Mouse (Mus musculus): ENCODE measurements around the gene A730009L09Rik.
A peak's percentile ranks its signal among the peaks of the same experiment; 100 is the strongest.

The A730009L09Rik gene

DNA sequence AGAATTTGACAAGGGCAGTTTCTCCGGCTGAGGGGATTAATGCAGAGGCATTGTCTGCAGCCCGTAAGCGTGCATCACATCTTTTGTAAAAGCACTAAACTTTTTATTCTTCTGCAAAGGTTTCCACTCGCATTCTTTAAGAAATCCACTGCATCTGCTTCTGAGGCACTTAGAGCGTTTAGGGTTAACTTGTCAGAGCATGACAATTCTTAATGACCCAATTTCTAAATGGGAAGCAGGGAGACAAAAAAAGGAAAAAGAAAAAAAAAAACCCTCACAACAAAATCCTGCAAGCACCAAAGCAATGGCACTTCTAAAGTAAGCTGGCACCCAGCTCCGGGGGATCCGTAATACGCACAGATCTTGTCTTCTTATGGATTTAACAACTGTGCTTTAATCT, at the start of gene A730009L09Rik:
Gene A730009L09Rik, plus strand, starts transcription at position 301 of the 400 bp plus-strand sequence.
- no peak for DNase-seq (ENCODE audit: low spot score in 2 of 2)

DNA sequence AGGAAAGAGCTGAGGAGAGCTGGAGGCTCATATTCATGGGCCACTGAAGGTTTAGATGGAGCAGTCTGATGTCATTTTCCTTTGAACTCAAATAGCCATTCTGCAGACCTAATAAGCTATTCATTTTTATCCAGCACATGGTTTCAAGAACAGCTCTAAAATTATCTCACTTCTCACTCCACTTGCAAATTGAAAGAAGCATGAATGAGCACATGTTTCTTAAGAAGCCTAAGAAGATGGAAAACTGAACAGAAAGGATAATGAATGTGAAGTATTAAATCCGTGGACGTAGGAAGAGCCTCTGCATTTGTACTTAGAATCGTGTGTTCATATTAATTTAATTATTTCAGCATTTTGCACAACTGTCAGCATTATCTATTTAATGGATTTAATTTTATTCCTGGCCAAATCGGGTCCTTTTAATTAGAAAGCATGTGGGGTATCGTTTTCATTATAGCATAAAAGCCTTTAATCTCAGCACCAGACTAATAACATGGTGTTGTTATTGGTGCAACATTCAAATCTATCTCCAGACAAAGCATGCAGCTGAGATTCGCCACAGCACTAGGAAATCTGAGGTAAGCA, 49.2 kb upstream of the A730009L09Rik start:
- no peak for DNase-seq (ENCODE audit: low spot score in 2 of 2)

DNA sequence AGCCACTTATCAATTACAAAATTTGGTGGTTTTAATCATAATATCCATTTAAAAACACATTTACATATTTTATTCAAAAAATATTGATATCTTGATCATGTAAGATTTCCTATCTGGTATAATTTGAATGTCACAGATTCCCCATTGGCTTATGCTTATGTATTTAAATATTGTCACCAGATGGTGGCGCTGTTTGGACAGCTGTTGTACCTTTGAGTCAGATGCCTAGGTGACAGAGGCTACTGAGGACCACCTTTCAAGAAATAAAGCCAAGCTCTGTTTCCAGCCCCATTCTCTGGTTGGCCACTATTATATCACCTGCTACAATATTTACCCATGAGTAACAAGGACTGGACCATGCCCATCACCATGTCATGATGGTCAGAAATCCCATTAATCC, 46.0 kb upstream of the A730009L09Rik start:
- no peak for DNase-seq (ENCODE audit: low spot score in 2 of 2)

DNA sequence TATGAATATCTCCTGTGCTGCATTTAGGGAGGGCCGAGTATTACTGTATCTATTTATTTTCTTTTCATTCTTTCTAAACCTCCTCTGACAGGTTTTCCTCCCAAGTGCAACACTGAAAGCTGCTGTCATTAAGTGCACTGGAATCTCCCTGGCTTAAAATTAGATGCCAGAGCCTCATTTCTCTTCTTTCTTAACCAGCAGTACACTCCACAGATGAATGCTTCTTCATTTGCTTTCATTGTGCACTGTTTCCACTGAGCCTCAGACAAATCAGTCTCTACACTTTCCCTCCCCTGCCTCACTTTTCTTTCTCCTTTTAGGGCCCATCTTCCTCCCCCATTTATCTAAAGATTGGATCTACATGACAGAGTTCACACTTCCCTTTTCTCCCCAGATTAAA, 44.9 kb upstream of the A730009L09Rik start:
- no peak for DNase-seq (ENCODE audit: low spot score in 2 of 2)

DNA sequence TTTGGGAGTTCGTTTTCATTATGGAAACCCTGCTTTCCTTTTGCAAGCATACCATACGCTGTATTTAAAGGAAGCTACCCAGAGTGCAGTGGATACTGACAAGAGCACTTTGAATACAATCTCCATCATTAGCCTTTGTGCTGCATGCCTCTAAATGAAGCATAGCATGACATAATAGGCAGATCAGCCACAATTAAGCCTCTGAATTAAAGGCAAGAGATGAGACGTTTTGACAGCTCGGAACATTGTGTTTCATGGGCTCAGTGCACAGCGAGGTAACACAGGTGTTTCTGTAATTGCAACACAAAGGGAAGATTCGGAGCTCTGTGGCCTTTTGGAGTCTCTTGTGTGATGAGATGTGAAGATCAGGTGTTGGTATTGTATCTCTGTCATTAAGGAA, 41.5 kb upstream of the A730009L09Rik start:
- no peak for DNase-seq (ENCODE audit: low spot score in 2 of 2)

DNA sequence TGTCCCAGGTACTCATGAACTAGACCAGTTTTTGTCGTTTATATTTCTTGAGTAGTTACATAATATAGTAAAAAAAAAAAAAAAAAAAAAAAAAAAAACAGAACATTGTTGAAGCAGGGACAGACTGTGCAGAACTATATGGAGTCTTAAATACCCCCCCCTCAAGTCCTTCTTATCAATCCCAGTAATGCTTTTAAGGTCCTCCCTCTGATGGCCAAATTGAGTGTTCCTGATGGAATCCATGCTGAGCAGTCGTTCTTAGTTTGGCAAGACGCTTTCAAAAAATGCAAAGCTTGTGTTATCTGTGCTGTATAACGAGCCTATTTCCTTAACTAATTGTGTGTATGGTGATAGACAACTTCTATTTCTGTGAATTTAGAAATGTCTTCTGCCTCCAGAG, 40.2 kb upstream of the A730009L09Rik start:
- no peak for DNase-seq (ENCODE audit: low spot score in 2 of 2)

DNA sequence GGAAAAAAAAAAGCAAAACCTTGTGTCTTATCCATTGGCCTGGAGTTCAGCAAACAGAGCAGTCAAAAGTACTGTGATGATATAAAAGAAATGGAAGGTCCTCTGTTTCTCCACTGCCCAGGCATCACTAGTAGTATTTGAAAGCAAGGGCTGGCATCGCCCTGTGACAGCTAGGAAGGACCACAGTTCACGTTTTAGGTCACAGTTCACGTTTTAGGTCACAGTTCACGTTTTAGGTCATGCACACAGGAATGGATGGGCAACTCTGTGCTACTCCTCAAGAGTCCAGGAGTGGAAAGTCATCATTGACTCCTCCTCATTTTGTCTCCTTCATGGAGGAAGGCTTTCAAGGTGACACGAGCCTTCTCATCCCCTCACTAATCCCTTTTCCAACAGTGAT, 38.0 kb upstream of the A730009L09Rik start:
- no peak for DNase-seq (ENCODE audit: low spot score in 2 of 2)

DNA sequence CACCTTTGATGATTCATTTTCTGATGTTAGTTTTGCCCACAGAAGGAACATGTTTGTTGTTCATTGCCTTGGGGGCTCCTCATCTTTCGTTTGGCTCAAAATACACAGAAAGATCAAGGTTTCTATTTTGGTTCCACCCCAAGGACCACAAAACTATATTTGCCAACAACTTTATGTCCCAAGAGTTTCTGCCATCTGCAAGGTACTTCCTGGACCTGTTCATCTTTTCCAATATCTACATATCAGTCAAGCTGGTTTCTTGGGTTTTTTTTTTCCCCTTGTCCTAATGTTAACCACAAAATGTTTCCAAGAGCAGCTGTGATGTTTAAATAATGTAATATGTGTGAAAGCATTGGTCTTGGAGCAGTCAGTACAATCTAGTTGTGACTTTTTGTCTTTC, 37.4 kb upstream of the A730009L09Rik start:
- DNase-seq (ENCODE audit: low spot score in 2 of 2), result no peak

DNA sequence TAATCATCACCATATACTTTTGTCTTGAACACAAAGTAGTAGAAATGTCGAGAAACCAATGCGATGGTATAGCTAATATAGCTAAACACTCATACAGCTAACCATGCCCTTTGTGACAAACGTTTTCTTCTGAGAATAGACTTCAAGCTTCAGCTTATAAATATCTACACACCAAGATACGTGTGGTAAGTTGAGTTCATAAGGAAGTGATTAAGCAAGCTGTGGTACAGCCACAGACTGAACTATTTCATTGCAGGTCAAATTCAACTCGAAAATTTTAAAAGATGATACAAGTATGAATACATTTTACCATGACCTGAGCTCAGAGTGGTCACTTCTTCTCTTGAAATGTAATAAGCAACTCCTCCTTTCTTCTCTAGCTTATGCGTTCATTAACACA, 37.0 kb upstream of the A730009L09Rik start:
- no peak for DNase-seq (ENCODE audit: low spot score in 2 of 2)

DNA sequence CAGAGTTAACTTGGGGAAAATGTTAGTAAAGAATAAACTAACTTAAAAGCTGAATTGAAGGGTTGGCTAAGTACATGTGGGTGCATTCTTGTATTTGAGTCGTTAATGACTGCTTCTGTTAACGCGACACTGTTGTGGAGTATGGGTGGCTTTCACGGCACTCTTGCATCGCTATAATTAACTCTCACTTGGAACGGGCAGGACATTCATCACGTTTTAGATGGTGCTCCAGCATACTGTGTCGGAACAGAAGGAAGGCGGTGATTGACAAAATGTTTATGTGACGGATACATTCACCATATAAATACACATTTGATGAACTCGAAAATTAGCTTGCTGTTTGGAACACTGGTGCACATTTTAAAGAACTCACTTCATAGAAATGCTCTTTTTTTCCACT, 29.0 kb upstream of the A730009L09Rik start:
- no peak for DNase-seq (ENCODE audit: low spot score in 2 of 2)

GRCm38 (mm10) chr16:84494818-84495217, 20.1 kb upstream of the A730009L09Rik start:
- no peak for DNase-seq (ENCODE audit: low spot score in 2 of 2)

- DNase-seq (ENCODE audit: low spot score in 2 of 2), result no peak
These were observed 19.5 kb upstream of the A730009L09Rik start for GRCm38 (mm10) chr16:84495438-84495837.

DNA sequence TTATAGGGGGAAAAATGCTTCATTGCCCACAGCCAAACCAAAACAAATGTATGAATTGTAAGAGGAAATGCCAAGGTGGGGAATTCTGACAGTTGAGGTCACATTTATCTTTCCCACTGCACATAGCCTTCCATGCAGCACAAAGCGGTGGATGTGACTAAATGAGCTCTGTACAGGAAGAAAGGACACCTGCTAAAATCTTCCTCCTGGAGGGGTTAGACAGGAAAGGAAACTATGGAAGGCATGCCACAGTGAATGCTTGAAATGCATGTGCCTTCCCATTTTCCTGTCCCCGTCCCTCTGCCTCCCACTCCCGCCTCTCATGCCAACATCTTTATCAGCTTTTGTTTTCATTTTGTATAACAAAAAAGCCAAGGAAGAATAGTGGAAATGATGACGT, 7.2 kb upstream of the A730009L09Rik start:
- DNase-seq (ENCODE audit: low spot score in 2 of 2), result no peak

DNA sequence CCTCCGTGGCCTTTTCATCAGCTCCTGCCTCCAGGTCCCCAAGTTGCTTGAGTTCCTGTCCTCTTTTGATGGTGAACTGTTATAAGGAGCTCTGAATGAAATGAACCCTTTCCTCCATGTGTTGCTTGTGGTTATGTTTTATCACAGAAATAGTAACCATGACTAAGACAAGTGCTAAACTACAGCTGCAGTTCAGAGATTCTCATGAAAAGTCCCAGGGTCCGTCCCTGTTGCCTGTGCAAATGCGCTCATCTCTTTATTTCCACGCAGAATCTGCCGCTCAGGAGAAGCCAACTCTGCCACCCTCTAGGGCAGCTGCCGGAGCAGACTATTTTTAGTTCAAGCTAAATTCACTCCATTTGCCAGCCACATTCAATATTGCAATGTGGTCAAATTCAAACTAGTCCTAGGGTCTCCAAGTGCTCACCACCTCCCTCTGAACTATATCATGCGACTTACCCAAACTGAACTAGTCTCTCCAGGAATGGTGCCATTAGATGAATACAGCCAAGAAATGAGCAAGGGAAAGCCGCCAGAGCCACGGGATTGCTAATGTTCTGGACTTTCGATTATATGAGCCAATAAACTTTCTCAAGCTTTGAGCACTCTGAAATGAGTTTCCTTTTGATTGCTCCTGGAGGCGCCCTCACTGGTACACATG, 7.2 kb downstream of the A730009L09Rik start:
- no peak for DNase-seq (ENCODE audit: low spot score in 2 of 2)

DNA sequence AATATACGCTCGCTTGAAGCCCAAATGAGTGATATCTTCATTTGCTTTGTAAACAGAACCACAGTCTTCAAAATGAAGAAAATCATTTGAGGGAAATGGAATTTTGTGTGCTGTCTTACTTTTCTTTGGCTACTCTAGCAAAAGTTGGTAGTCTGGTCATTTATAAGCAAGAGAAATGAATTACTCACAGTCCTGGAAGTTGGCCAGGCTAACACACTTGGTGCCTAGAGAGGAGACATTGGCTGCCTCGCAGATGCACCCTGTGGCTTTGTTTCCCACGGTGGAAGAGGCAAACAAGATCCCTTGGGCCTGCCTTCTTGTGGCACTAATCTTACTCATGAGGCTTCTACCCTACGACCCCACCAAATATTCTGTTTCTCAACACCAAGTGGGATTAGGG, 8.1 kb downstream of the A730009L09Rik start:
- no peak for DNase-seq (ENCODE audit: low spot score in 2 of 2)

- DNase-seq (ENCODE audit: low spot score in 2 of 2), result peak in 1 of 2 experiments; percentile 31
These were observed 12.5 kb downstream of the A730009L09Rik start for GRCm38 (mm10) chr16:84527375-84527774.

GRCm38 (mm10) chr16:84532803-84533202, 17.9 kb downstream of the A730009L09Rik start:
- no peak for DNase-seq (ENCODE audit: low spot score in 2 of 2)

DNA sequence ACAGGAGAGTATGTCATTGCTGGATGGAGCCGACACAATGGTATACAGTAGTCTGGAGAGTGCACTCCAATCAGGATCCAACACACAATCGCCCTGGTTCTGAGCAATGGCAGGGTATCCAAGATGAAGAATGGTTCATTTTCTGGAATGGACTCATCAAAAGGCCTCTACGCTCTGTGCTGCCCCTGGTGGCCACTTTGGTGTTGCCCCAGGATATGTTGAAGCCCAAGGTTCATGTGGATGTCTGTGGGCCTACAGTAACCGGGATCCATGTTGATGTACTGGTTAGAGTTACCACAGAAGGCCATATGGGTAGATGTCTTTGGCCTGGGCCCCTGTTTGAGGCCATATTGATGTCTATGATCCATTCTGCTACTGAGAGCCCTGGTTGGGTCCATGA, 31.1 kb downstream of the A730009L09Rik start:
- no peak for DNase-seq (ENCODE audit: low spot score in 2 of 2)

- DNase-seq (ENCODE audit: low spot score in 2 of 2), result no peak
These were observed 34.2 kb downstream of the A730009L09Rik start for GRCm38 (mm10) chr16:84549122-84549521.

GRCm38 (mm10) chr16:84550445-84550844, 35.5 kb downstream of the A730009L09Rik start:
- DNase-seq (ENCODE audit: low spot score in 2 of 2), result no peak

DNA sequence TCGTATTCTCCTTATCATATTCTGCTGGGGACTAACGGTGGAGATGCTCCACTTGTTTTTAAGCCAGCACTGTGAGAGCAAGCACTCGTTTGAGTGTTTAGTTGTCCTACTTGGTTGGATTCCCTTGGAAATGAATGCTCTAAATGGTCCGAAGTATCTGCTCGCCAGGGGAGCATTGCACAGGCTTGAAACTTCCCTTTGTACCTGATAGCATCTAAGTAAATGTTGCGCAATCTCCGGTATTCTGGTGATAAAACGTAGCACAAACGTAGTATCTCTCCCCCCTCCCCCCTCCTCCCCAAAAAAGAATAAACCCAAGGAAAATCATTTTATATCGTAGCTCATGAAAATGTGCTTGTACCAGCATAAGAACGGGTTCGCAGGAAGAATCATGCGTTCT, 39.1 kb downstream of the A730009L09Rik start:
- no peak for DNase-seq (ENCODE audit: low spot score in 2 of 2)

- no peak for DNase-seq (ENCODE audit: low spot score in 2 of 2)
These were observed 43.4 kb downstream of the A730009L09Rik start for GRCm38 (mm10) chr16:84558113-84558917.
